Mouse (Mus musculus) MEL (cell line): ENCODE data around the gene Wdr34. TPM values are rescaled to one million over a fixed set of nuclear protein-coding genes. Genes with fewer than 3 reads are reported as not detected.
A peak's percentile ranks its signal among the peaks of the same experiment; 100 is the strongest.

Experiments used
- DNase-seq: peaks from one replicate; pipeline ENCODE4 v3.0.0; 2011; ENCODE audit warnings: low read depth, low spot score
- H3K27ac ChIP-seq: 2 replicates; pipeline ENCODE4 v1.5.1; 2012; ENCODE audit warnings: low read depth, mild to moderate bottlenecking, control low read depth, low read length, moderate library complexity; ENCODE audit not compliant: control insufficient read depth
- H3K27me3 ChIP-seq, 2 experiments: fragments of 150-350 bp in 1 of 2; sonication (generic) in 1 of 2; 2 replicates each; pipeline ENCODE4 v1.6.1; 2012; ENCODE audit warnings: low read length in 2 of 2, mild to moderate bottlenecking in 2 of 2, improper control_type of control experiment in 1 of 2, moderate library complexity in 1 of 2; ENCODE audit not compliant: insufficient read depth in 2 of 2, control insufficient read depth in 1 of 2
- H3K36me3 ChIP-seq, 2 experiments: 2 replicates each; pipeline ENCODE4 v1.6.1; 2012 to 2014; ENCODE audit warnings: low read length in 2 of 2, improper control_type of control experiment in 1 of 2, inconsistent platforms in 1 of 2, mild to moderate bottlenecking in 1 of 2; ENCODE audit not compliant: insufficient read depth in 2 of 2, control insufficient read depth in 1 of 2
- H3K4me1 ChIP-seq, 2 experiments: fragments of 150-350 bp in 1 of 2; sonication (generic) in 1 of 2; 2 replicates each; pipeline ENCODE4 v1.6.1; 2012; ENCODE audit warnings: low read length in 2 of 2, improper control_type of control experiment in 1 of 2, mild to moderate bottlenecking in 1 of 2; ENCODE audit not compliant: insufficient read depth in 2 of 2, control insufficient read depth in 1 of 2
- H3K4me3 ChIP-seq, 2 experiments: fragments of 150-350 bp in 1 of 2; sonication (generic) in 1 of 2; 2 replicates each; pipeline ENCODE4 v1.5.1; 2012; ENCODE audit warnings: low read depth in 2 of 2, low read length in 2 of 2, mild to moderate bottlenecking in 2 of 2, moderate library complexity in 2 of 2, control low read depth in 1 of 2, improper control_type of control experiment in 1 of 2; ENCODE audit not compliant: control insufficient read depth in 1 of 2, insufficient read depth in 1 of 2
- H3K79me2 ChIP-seq: 2 replicates; pipeline ENCODE4 v1.6.1; 2012; ENCODE audit warnings: mild to moderate bottlenecking, low read length, moderate library complexity; ENCODE audit not compliant: control insufficient read depth, poor library complexity, insufficient read depth
- H3K9ac ChIP-seq: 2 replicates; pipeline ENCODE4 v1.6.1; 2012; ENCODE audit warnings: low read depth, mild to moderate bottlenecking, control low read depth, low read length, moderate library complexity; ENCODE audit not compliant: control insufficient read depth, poor library complexity, severe bottlenecking
- H3K9me3 ChIP-seq: fragments of 150-350 bp; sonication (generic); replicated peaks from 2 replicates; pipeline ENCODE4 v1.6.1; 2012; ENCODE audit warnings: mild to moderate bottlenecking, low read length, improper control_type of control experiment, moderate library complexity; ENCODE audit not compliant: insufficient read depth
- CTCF ChIP-seq, 3 experiments: IDR thresholded peaks in 2 of 3; conservative IDR thresholded peaks in 1 of 3; 2 replicates each; pipeline ENCODE4 v1.5.1; 2011 to 2012; ENCODE audit warnings: low read length in 3 of 3, low read depth in 2 of 3, mild to moderate bottlenecking in 2 of 3, improper control_type of control experiment in 1 of 3, inconsistent platforms in 1 of 3, mixed read lengths in 1 of 3, moderate library complexity in 1 of 3; ENCODE audit not compliant: control insufficient read depth in 1 of 3, insufficient read depth in 1 of 3, poor library complexity in 1 of 3, severe bottlenecking in 1 of 3
- EP300 ChIP-seq, 2 experiments: IDR thresholded peaks; 2 replicates each; pipeline ENCODE4 v1.6.1; 2011; ENCODE audit warnings: improper control_type of control experiment in 2 of 2, low read length in 2 of 2, low read depth in 1 of 2, mild to moderate bottlenecking in 1 of 2
- MAZ ChIP-seq: IDR thresholded peaks from 2 replicates; pipeline ENCODE4 v1.6.1; 2012; ENCODE audit warnings: low read depth, mild to moderate bottlenecking, inconsistent platforms, low read length, improper control_type of control experiment
- POLR2AphosphoS5 ChIP-seq: IDR thresholded peaks from 2 replicates; pipeline ENCODE4 v1.6.1; 2012; ENCODE audit warnings: low read depth, borderline replicate concordance, mild to moderate bottlenecking, inconsistent platforms, low read length, moderate library complexity, mixed read lengths
- RCOR1 ChIP-seq: IDR thresholded peaks from 2 replicates; pipeline ENCODE4 v1.6.1; 2012; ENCODE audit warnings: low read depth, mild to moderate bottlenecking, inconsistent platforms, low read length, improper control_type of control experiment
- SIN3A ChIP-seq: IDR thresholded peaks from 2 replicates; pipeline ENCODE4 v1.6.1; 2012; ENCODE audit warnings: low read length, improper control_type of control experiment, inconsistent platforms
- SMC3 ChIP-seq: IDR thresholded peaks from 2 replicates; pipeline ENCODE4 v1.6.1; 2011; ENCODE audit warnings: low read depth, low read length, improper control_type of control experiment
- TAL1 ChIP-seq: IDR thresholded peaks from 2 replicates; pipeline ENCODE4 v1.6.1; 2012; ENCODE audit warnings: mild to moderate bottlenecking, inconsistent platforms, low read length, moderate library complexity, mixed read lengths
- TBP ChIP-seq: IDR thresholded peaks from 2 replicates; pipeline ENCODE4 v1.8.0; 2011; ENCODE audit warnings: low read depth, low read length, improper control_type of control experiment
- USF1 ChIP-seq: IDR thresholded peaks from 2 replicates; pipeline ENCODE4 v1.6.1; 2014; ENCODE audit warnings: low read depth, mild to moderate bottlenecking, inconsistent platforms, low read length, improper control_type of control experiment, moderate library complexity
- USF2 ChIP-seq, 2 experiments: IDR thresholded peaks; 2 replicates each; pipeline ENCODE4 v1.6.1; 2011 to 2012; ENCODE audit warnings: improper control_type of control experiment in 2 of 2, low read length in 2 of 2, borderline replicate concordance in 1 of 2, inconsistent platforms in 1 of 2, low read depth in 1 of 2, mild to moderate bottlenecking in 1 of 2; ENCODE audit not compliant: insufficient read depth in 1 of 2
- ZC3H11A ChIP-seq: IDR thresholded peaks from 2 replicates; pipeline ENCODE4 v1.6.1; 2012; ENCODE audit warnings: low read depth, mild to moderate bottlenecking, inconsistent platforms, low read length, improper control_type of control experiment
- ZKSCAN1 ChIP-seq: IDR thresholded peaks from 2 replicates; pipeline ENCODE4 v1.6.1; 2012; ENCODE audit warnings: low read depth, mild to moderate bottlenecking, inconsistent platforms, low read length, improper control_type of control experiment, moderate library complexity
- polyA plus RNA-seq, 2 experiments: library from polyadenylated mRNA; stranded (reverse) in 1 of 2; unstranded in 1 of 2; fragments of >175 nt in 1 of 2; fragments of >200 nt in 1 of 2; gene quantifications; 2 replicates each; pipeline versions ENCODE4 v1.2.1 to v1.2.4; 2012; ENCODE audit warnings: low replicate concordance in 2 of 2, low read depth in 1 of 2; ENCODE audit not compliant: insufficient read length in 2 of 2, insufficient read depth in 1 of 2, missing spikeins in 1 of 2
- total RNA-seq: library from RNA; depleted of rRNA; stranded (reverse); fragments of 300-350 nt; gene quantifications from 2 replicates; pipeline ENCODE4 v1.2.3, GENCODE M21; 2012

Gene Wdr34
- total and polyA plus RNA-seq, 3 experiments: 49.3 to 78.3 TPM; not detected in 1

DNA sequence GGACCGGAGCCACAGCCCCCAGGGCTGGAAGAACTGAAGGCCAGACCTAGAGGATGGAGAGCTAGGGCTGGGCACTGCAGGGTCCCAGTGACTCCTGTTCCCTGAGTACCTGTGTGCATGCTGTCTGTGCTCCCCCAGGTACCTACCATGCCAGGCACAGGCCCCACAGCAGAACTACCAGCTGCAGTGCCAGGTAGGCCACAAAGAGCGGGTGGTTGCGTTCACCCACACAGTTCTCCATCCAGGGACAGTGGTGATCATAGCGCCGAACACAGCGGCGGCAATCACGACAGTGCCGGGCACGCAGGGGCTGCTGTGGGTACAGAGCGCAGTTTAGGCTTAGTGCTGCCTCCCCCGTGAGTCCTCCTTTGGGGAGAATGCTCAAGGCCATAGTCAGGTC lies 42.8 kb upstream of the Wdr34 start:
- Histone ChIP-seq H3K9me3 (no peaks in the 10 kb centered on the region), H3K27me3 (no peaks in the 10 kb centered on the region), H3K79me2 (peaks cover 20% of the 10 kb centered on the region), H3K4me1 (peaks cover 0 to 16% of the 10 kb centered on the region in 2 experiments; a peak in 2 of 4 replicates), H3K4me3 (no peak overlapping the region), H3K9ac (no peak overlapping the region), H3K36me3 (peaks cover 0 to 6% of the 10 kb centered on the region in 2 experiments; a peak in 1 of 4 replicates), H3K27ac (no peak overlapping the region)
- DNase-seq: no peak
- no peak for TF ChIP-seq ZC3H11A
- no peak for TF ChIP-seq USF1
- TF ChIP-seq SMC3: no peak
- TF ChIP-seq SIN3A: no peak
- no peak for TF ChIP-seq EP300 (IDR thresholded peaks at IDR 0.05; ENCODE audit: low read depth in 1 of 2, low read length in 2 of 2)
- TF ChIP-seq MAZ: no peak

- no peak for DNase-seq
- H3K27me3 ChIP-seq: no peaks in the 10 kb centered on the region
- H3K9me3 ChIP-seq: no peaks in the 10 kb centered on the region
- no peak overlapping the region for H3K27ac ChIP-seq
- peak; percentile 22; the same call in 1 of the 2 replicates for TF ChIP-seq SMC3
- no peak for TF ChIP-seq POLR2AphosphoS5
- TF ChIP-seq CTCF (IDR thresholded peaks at IDR 0.05 in 2 of 3, conservative IDR thresholded peaks at IDR 0.05 in 1 of 3; ENCODE audit: control insufficient read depth in 1 of 3, insufficient read depth in 1 of 3, low read depth in 2 of 3, low read length in 3 of 3, poor library complexity in 1 of 3, severe bottlenecking in 1 of 3): peak in 2 of 3 experiments; percentile 28 to 33; a peak in 4 of 6 replicates
- no peak overlapping the region for H3K9ac ChIP-seq
- H3K4me3 ChIP-seq: no peak overlapping the region
- no peaks in the 10 kb centered on the region for H3K36me3 ChIP-seq
- H3K79me2 ChIP-seq: no peaks in the 10 kb centered on the region
- H3K4me1 ChIP-seq: no peaks in the 10 kb centered on the region
These were observed 38.6 kb upstream of the Wdr34 start for GRCm38 (mm10) chr2:30087310-30087709.

GRCm38 (mm10) chr2:30084632-30085031 lies 36.0 kb upstream of the Wdr34 start:
- no peaks in the 10 kb centered on the region for H3K79me2 ChIP-seq
- no peaks in the 10 kb centered on the region for H3K27me3 ChIP-seq
- no peak overlapping the region for H3K9ac ChIP-seq
- no peak overlapping the region for H3K27ac ChIP-seq
- no peaks in the 10 kb centered on the region for H3K36me3 ChIP-seq
- no peak for DNase-seq
- no peaks in the 10 kb centered on the region for H3K4me1 ChIP-seq
- TF ChIP-seq USF2 (IDR thresholded peaks at IDR 0.05; ENCODE audit: borderline replicate concordance in 1 of 2, insufficient read depth in 1 of 2, low read depth in 1 of 2, low read length in 2 of 2): no peak
- no peak for TF ChIP-seq TBP
- no peak for TF ChIP-seq POLR2AphosphoS5
- no peak for TF ChIP-seq SMC3
- no peak for TF ChIP-seq ZKSCAN1
- TF ChIP-seq TAL1: no peak
- no peak for TF ChIP-seq USF1
- no peak for TF ChIP-seq RCOR1
- no peaks in the 10 kb centered on the region for H3K9me3 ChIP-seq
- no peak overlapping the region for H3K4me3 ChIP-seq
